Mouse (Mus musculus) kidney, adult 9 months (tissue): Measurements from ENCODE around the gene U90926.
A peak's percentile ranks its signal among the peaks of the same experiment; 100 is the strongest.

Experiments used
- DNase-seq: peaks from one replicate; pipeline ENCODE4 v3.0.0; 2022

U90926 gene

DNA sequence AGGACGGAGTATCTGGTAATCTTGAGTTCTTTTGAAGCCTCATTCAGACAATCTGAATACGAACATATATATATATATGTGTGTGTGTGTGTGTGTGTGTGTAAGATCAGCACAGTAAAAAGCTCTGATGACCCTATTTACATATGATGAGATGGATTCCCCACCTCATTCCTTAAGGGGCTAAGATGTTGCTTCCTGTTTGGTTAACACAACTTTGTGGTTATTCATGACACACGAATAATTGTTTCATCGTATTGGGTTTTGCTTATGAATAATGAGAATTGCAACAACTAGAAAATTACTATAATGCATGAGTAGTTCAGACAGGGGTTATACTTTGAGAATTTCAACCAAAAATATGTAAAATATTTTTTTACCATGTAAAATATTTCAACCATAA lies at the start of gene U90926:
TSS of gene U90926 (minus strand) at position 101 of the 400 bp plus-strand sequence.
- DNase-seq = no peak

DNA sequence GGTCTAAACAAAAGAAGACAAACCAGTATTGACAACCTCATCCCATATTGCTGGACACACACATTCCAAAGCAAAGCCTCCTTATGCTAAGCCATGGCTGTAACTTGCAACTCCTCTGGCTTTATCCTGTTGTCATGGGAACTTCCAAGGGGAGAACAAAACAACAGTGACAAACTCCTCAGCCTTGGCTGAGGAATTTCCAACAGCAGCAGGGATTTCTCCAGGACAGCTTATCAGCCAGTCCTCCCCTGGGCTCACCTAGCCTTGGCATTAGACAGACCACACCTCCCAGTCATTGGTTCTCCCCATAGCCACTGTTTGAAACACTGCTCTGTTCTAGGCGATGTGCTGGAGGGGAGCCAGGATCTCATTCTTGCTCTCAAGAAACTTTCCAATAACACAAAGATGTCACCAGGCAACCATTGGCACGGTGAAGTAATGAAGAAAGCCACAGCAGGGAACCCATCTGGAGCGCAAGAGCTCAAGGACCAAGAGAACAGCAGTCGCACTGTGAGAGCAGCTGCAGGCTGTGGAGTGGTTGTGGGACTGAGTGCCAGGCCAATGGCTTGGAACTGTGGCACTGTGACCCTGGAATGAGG lies 48.7 kb upstream of the U90926 start:
- DNase-seq = no peak

DNA sequence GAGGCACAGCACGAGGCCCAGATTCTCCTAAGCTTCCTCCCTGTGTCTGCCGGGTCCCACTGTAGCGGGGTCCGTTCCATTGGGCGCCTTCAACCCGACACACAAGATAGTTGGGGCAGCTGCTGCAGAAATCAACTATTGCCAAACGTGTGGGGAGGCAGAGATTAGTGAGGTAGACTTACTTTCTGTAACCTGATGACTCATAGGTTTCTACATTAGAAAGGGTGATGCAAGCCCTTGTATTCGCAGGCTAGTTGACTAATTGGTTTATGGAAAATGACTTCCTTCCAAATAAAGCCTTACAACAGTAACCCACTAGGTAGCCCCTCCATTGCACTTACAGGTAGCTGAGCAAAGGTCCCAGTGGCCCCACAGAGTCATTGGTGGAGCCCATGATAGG lies 47.4 kb upstream of the U90926 start:
- no peak for DNase-seq

DNA sequence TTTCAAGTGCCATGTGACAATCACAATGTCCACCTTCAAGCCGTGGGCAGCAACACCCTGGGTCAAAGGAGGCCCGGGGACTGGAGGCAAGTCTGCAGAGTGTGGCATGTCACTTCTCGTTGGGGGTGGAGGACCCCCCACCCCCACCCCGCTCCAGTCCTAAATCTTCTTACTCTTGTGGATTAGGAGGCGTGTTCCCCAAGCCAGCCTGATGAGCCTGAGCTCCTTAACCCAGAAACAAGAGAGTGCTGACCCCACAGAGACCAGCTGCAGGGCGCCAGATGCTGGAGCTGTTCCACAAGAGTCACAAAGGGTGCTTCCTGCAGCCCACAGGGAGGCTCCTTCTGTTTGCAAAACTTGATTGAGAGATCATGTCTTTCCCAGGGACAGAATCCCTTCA lies 41.0 kb upstream of the U90926 start, which contains the start of gene Ppef2:
TSS of gene Ppef2 (minus strand) at position 61 of the 400 bp plus-strand sequence.
- DNase-seq = no peak

DNA sequence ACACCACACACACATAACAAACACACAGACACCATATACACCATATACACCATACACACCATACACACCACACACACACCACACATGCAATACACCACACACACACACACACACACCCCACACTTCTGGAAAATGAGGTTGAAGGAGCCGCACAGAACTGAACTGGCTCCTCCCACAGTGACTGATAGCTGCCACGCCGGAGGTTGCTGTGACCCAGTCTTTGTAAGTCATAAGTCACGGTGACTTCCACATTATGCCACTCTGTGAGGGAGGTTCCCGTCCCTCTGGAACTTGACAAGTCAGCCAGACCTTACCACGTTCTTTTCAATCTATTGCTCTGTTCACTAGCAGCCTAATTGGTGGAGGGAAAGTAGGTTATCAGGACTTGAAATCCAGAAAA lies 39.3 kb upstream of the U90926 start:
- no peak for DNase-seq

DNA sequence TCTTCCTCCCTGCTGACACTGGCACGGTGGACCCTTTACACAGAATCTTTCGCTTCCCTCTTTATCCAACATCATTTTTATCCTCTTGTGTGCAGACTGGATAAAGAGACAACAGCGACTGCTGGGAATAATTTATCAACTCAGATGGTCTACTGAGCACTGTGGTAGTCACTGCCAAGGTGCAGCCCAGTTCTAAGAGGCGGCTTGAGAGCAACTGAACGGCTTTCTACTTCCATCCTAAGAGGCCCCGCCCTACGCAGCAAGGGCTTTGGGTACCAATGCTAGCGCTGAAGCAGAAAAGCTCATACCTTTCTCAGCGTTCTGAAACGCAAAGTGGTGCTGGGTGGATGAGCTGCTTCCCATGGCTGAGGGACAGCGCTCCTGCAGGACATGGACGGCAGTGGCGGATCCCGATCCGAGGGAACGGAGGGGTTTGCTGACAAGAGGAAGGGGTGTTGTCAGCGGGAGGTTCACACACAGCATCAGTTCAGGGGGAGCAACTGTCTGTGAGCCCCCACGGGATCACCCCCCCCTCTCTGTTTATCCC lies 37.7 kb upstream of the U90926 start:
- DNase-seq = no peak

DNA sequence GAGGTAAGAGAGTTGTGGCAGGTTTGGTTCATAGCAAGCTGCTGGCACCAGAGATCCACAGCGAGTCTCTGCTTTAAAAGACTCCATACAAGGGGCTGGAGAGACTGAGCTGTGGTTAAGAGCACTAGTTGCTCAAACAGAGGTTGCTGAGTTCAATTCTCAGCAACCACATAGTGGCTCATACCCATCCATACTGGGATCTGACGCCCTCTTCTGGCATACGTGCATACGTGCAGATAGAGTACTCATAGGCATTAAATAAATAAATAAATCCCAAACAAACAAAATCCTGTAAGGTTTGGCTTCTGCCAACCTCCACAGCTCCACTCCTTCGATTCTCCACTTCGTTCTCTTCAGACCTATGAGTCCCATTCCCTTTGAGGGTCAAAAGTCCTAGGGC lies 36.8 kb upstream of the U90926 start:
- no peak for DNase-seq

DNA sequence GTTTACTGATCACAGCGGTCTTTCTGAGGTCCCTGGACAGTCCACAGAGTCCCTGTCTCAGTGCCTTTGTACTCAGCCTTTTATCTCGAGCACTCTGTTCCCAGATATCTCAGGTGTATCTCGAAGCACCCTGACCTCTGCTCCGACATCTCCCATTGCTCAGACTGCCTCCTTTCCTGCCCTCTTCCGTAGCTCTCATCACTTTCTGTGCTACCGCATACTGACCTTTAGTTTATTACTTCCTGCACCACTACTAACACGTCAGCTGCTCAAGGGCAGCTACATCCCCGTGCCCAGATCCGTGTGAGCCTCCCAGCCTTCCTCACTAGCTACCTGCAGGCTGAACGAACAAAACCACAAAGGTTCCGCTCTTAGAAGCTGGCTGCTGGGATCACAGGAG lies 33.4 kb upstream of the U90926 start:
- no peak for DNase-seq

DNA sequence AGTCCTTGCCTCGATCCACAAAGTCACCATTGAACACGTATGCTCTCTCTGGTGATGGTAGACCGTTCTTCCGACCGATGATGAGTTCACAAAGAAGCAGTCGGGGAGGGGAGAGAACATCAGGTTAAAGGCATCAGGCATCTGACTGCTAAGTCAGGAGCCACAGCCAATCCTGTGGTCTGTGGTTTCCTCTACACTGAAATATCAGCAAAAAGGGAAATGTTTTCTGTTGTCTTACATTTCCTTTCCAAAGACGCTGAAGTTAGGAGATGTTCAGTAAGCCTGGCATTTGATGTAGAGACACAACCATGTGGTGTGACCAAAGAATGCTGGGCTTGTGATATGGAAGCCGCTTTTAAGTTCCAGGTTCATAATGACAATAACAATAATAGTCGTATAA lies 30.3 kb upstream of the U90926 start:
- no peak for DNase-seq

DNA sequence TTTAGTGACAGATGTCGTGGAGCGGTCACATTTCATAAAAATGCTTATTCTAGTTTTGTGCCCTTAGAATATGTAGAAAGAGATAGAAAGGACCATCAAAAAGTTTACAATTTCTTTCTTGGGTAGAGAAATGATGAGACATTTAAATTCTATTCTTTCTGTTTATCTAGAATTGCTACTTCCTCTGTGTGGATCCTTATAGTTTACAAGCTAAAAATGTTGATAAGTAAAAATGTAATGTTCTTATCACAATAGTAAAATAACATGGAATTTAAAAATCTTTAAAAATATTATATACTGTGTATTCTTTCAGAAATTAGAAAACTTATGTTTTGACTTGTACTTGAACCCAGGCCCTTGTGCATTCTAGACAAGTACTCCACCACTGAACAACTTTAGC lies 29.7 kb upstream of the U90926 start:
- no peak for DNase-seq

DNA sequence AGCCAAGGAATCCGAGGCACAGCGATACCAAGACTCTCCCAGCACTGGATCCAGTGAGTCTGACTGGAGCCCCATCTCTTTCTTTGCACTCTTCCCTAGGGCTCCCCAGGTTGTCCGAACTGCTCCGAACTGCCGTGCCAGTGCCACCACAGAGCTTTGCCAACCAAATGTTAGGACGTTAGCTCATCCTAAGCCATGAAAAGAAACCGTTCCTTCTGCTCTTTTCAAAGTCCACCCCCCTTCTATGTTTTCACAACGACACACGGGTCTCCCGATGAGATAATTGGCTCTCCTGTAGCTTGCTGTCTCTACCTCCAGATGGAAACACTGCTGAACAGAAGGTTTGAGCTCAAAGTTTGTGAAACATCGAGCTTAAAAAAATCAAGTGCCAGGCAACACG lies 25.6 kb upstream of the U90926 start:
- DNase-seq = no peak

DNA sequence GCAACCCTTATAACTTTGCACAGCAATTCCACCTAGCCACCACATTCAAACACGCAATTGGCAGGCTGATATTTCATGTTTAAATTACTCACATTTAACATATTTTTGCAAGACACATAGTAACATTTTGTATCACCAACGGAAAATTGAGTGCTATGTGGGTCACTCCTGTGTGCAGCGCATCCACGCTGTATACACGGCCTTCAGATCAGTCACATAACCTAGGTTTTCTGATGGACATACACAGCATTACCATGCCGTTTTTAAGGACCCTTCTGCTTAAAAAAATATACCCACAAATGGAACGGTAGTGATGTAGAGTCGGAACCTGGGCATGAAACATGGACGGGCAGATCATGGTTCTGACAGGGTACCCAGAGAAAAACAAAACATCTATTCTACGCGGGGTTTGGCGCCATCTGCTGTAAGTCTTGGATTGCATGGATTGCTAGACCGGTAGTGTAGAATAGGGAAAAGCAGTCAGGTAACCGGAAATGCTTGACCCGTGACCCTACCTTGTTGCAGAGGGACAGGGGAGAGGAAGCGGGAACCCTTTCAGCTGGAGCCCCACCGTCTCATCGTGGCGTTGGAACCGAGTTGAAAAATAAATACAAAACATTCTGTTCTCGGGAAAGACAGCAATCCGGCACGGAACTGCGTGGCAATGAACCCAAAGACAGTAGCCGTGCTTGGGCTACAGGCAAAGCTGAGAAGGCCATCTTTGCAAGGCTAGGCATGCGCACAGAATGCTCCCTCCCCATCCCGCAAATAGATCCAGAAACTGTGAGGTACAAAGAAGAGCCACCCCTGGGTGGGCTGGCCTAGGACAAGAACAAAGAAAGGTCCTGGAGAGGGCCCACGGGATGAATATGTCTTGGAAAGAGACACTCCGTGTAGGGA lies 24.4 kb upstream of the U90926 start:
- peak; percentile 88 for DNase-seq

DNA sequence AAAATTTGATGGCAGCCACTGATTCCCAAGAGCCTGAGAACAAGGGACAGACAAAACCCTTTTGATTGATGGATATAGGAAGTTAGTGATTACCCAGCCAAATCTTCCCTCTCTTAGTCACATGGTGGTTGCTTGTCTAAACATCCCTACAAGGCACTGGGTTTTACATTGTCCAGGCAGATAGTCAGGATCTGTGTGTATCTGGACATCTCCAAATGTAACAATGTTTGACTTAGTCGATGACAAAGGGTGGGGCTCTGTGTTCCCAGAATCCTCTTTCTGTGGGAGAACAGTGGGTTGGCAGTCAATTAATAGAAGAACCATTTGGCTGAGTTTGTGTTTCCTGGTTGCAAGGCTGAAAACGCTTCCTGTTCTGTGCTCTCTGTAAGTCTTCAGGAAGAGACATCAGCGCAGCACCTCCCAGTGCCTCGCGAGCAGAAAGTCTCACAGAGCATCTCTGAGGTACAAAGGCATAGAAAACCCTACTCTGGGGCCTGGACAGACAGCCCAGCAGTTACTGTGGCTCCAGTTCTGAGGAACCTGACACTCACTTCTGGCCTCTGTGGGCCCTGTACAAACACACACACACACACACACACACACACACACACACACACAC lies 19.8 kb upstream of the U90926 start:
- DNase-seq = no peak

DNA sequence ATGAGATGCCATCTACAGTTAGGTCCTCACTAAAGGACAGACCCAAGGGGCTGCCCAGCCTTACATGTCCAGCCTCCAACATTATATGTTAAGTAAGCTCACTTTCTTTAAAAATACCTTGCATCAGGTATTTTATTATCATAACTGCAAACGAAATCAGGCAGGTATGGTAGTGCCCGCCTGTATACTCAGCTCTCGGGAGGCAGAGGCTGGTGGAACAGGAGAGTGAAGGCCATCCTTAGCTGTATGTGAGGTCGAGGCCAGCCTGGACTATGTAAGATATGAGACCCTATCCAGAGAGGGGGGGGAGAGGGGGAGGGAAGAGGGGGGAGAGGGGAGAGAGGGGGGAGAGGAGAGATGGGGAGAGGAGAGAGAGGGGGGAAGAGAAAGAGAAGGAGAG lies 18.2 kb upstream of the U90926 start:
- DNase-seq = no peak

DNA sequence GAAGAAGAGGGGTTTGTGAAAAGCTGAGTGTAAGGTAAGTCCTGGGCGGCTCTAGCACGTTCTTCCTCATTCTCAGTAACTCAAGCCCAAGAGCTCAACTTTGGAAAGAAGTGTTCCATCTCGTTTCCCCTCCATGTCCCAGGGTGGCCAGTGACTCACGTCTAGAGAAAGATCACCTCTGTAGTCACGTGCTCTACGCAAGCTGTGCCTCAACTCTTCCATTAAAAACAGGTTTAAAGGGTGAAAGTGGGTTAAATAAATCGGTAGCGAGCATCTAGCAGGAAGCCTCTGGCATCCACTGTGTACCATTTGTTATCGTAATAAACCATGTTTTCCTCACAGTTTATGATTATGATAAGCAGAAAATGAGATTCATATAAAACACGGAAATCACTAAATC lies 16.6 kb upstream of the U90926 start:
- no peak for DNase-seq

DNA sequence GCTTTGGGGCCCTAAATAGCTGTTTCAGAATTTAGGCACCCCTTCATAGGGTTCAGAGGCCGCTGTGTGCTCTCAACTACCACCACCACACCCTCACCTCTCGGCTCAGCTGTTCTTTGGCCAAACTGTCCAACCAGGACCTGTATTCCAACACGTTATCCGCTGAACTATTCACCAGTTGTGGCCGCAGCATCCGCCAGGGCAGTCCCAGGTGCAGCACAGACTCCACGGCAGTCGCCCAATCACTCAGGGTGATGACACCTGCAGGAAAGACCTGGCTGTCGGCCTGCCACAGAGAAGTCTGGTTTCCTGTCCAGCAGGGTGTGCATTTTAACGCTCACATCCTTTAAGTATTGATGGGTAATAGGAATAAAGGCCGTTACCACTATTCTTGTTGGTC lies 15.1 kb upstream of the U90926 start:
- no peak for DNase-seq

DNA sequence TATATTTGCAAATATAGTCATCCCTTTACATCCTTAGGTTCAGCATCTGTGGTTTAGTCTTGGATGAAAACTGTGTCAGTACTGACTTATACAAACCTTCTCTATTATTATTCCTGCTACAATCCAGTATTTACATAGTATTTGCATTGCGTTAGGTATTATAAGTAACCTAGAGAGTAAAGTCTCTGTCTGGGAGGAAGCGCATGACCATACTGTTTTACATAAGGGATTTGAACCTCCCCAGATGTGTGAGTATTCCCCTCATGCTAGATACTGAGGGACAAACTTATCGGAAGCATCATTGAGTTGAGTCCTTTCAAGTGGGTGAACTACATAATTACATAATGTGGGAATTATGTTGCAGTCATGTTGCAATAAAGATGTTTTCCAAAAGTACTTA lies 14.3 kb upstream of the U90926 start:
- no peak for DNase-seq

DNA sequence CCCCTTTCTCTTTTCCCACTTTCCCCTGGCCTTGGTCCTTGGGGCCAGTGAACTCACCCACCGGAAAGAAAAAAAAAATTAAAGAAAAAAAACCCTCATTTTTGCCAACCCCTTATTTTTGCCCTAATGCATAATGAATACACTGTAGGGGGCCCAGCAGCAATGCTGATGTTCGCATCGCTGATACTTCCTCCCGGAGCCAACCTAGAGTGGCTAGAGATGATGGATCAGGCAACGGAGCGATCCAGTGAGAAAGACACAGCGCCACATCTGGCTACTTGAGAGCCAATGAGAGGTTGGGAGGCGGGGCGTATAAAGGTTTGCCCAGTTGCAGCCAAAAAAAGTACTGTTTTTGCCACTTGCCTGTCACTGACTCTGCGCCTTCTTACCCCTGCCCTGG lies 13.6 kb upstream of the U90926 start:
- no peak for DNase-seq

DNA sequence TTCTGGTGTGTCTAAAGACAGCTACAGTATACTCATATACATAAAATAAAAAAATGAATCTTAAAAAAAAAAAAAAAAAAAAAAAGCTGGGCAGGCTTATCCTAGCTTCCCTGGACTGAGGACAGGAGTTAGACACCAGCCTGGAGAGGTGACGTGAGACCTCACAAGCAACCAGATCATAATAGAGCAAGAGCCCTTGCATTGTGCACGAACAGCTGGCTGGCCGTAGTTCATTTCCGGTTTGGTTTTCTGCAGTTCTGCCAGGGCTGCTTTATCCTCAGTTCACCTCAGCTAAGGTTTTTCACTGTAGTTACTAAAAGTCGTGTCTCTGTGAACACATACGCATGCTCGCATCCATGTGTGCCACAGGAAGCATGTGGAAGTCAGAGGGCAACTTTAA lies 12.6 kb upstream of the U90926 start:
- DNase-seq = no peak

DNA sequence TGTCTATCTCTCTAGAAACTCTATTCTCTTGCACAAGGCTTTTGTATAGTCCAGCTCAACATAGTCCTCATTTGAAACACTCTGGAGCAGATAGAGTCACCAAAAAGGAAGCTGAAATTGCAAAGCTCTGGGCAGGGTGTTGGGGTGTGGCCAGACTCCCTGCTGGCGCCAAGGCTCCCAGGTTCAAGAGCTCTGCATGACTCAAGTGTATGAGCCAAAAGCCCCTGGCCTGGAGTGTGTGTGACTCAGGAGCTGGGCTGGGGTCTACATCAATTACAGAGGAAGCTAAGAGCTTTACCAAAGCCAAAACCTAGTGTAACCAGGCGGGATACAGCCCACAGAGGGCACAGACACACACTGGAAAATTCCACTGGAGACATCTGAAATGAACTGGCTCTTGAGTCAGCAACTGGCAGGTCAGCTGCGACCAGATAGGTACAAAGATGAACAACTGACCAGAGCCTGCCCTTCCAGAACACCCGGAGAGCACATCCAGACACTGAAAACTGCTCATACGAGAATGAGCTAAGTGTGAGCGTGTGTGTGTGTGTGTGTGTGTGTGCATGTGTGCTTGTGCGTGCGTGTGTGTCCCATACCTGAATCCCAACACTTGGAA lies 5.2 kb upstream of the U90926 start:
- DNase-seq = peak; percentile 38

DNA sequence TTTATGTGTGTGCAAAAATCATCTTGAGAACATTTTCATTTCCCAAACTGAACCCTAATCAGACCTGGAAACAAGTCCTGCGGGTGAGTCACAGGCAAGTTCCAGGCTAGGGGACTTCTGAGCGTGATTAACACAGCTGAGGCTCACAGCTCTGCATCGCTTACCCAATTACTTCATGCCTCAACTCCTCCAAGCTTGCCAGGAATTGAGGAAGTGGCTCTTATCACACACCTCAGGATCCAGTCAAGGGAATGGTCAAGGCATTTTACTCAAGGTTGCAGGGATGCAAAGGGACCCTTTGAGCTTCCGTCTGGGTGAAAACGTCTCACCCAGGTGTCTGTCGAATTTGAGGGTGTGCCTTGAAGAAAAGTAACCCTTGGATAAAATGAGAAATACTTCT lies 4.6 kb upstream of the U90926 start:
- DNase-seq = no peak

DNA sequence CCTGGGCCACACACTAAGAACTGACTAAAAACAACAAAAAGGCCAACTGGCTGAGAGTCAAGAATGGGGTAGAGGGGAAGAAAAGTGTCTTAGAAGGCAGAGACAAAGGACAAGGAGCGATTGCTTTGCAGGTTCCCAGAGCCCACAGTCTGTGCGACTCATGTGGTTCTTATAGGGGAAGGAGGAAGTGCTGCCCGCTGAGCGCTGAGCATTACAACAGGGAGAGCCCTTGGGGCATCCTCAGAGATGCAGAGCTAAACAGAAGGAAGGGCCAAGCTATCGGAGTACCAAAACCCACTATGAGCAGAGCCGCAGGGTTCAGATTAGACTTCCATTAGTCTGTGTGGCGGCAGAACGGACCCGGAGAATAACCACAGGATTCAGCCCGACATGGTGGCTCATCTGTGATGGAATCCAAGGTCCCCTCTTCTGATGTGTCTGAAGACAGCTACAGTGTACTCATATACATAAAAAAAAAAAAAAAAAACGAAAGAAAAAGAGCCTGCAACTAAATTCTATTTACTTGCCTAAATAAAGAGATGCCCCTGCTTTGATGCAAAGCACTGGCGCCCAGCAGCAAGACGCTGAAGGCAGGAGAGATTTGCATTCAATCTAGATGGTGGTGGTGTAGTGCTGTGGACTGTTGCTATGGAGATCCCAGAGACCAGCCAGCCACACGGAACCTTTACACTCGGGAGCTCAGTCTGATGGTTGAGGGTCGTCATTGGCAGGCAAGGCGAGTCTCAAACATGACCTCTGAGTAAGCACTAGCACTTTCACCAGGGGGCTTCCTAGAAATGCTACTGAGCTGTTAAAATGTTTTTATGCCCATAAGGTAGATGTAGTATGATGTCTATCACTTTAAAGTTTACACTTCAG lies 3.9 kb upstream of the U90926 start:
- DNase-seq = no peak
